Mouse (Mus musculus) cerebellum, adult 18-20 months (tissue): ENCODE results near the gene Cd3g.
"Not testable (repeated sequence)": the region's sequence is repeated elsewhere in the genome, so short reads cannot be mapped to it uniquely, and the experiment has no call there.

Source experiments
- DNase-seq, 2 experiments: peaks; one replicate each; pipeline ENCODE4 v3.0.0; 2021

The Cd3g gene

DNA sequence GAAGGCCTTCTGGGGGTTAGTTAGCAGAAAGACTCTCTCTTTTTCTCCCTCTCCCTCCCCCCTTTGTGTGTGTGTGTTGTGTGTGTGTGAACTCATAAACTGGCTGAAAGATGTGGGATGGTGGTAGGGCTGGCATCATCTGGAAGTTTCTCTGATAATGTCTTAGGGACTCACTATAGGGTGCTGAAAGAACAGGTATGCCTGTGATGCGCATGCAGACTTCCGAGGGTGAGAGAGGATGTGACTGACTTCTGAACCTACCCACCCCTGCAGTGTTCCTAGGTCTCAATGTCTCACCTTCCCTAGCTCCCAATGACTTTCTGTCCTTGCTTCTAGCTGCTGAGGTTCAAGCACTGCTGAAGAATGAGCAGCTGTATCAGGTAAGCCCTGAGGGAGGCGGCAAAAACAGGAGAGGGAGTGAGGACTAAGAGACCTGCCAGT, 5.5 kb upstream of the Cd3g start:
- no peak for DNase-seq

DNA sequence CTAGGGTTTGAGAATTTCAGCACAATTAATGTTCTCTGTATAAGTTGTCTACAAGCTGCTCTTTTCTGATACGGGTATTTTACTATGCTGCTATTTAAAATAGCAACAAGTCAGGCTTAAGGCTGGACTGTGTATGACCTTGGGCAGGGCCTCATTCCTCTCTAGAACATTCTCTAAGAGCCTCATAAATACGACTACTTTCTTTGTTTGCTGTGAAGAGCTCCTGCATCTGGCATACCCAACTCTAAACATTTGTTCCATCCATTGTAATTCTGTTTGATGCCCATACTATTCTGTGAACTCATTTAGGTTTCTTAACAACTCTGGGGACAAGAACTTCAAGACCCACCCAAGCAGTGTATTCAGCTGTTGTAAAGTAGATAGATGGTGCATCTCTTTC, 2.8 kb upstream of the Cd3g start:
- DNase-seq: no peak

DNA sequence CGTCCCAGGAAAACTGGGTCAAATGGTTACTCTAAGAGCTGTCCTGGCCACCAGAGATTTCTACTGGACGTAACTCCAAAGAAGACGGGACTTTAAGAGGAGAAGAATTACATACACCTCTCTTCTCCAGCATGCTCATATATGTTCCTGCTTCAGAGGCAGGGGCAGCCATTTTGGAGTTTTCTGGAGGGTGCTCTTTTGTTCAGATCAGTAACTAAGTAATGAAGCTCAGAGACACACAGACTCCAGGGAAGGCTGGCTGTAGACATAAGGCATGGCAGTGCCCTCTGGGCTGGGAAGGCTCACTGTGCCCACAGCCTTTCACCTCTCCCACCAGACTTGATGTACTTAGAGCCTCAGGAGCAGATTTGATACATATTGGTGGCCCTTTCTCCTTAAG, 2.3 kb upstream of the Cd3g start:
- no peak for DNase-seq

GRCm38 (mm10) chr9:44982081-44982480, 1.9 kb upstream of the Cd3g start:
- DNase-seq: no peak

GRCm38 (mm10) chr9:44981676-44982075, 1.4 kb upstream of the Cd3g start, which contains the start of gene Cd3d:
Cd3d (plus strand) TSS chr9:44981786.
- no peak for DNase-seq

DNA sequence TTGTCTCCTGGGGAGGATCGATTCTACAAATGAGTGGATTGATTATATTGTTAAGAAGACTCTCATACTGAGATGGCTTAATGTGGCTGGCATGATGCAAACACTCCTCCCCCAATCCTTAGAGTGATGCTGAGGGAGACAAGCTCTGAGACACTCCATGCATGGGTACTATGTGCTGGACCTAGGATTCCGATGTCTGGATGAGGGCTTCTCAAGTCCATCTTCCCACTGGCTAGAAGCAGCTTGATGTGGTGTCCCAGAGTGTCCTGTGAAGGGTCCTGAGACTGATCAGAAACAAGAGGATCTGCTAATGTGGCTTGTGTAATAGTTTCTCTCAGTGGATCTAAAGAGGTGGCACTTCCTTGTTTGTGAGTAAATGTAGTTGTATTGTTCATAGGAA, 873 bp upstream of the Cd3g start:
- no peak for DNase-seq

DNA sequence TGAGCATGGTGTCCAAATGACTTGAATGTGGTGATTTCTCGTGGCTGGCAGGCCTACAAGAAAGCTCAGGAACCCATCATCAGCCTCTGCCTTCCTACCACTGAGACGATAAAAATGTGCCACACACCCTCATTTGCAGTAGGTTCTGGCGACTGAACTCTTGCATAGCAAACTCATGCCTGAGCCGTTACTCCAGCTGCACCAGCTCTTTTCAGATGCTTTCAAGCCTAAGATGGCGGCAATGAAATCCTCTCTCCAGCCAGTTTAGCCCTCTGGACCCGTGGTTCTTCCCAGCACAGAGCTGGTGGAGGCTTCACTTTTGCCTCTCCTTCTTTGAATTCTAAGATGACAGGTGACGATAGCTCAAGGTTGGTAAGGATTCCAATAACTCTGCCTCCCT, 425 bp downstream of the Cd3g start:
- no peak for DNase-seq

- no peak for DNase-seq
Observed at GRCm38 (mm10) chr9:44977813-44978212, 2.4 kb downstream of the Cd3g start.

GRCm38 (mm10) chr9:44969450-44969849, 10.8 kb downstream of the Cd3g start:
- no peak for DNase-seq

DNA sequence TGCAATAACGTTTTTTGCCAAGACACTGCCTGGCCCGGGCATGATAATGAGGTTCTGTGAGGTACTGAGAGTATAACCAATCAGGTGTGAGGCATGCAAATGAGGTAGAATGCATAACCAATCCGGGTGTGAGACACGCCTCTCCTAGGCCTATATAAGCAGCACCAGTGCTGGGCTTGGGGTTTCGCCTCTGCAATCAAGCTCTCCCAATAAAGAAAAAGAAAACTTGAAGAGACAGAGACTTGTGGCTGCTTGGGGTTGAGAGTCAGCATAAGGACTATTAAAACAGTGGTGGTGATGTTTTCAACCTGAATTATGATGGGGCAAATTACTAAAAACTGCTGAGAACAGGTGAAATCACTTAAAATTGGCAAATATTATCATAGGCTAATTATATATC, 12.5 kb downstream of the Cd3g start:
- not testable (repeated sequence) for DNase-seq

- DNase-seq: peak; percentile 87 to 91
Observed at GRCm38 (mm10) chr9:44966815-44967242, 13.4 kb downstream of the Cd3g start.

DNA sequence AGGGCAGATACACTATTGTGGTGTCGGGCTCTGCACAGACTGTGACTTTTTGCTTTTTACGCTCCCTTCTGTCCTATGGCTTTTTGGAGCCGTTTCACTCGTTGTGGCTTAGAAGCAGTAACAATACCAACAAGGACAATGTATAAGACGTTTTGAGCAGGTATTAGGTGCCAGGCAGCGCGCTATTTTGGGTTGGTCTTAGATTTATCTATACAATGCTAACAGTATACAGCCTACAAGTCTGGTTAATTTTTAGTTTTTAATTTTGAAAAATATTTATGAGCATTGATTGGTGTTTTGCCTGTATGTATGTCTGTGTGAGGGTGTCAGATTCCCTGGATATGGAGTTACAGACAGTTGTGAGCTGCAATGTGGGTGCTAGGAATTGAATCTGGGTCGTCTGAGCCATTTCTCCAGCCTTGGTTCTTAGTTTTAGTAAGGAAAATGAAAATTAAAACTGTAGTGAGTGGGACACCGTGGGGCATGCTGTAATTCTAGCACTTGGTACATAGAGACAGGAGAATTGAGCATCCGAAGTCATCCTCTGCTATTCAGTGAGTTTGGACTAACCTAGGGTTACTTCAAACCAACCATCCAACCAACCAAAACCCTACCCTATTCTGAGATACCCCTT, 14.3 kb downstream of the Cd3g start:
- peak in 1 of 2 experiments; percentile 12 for DNase-seq

DNA sequence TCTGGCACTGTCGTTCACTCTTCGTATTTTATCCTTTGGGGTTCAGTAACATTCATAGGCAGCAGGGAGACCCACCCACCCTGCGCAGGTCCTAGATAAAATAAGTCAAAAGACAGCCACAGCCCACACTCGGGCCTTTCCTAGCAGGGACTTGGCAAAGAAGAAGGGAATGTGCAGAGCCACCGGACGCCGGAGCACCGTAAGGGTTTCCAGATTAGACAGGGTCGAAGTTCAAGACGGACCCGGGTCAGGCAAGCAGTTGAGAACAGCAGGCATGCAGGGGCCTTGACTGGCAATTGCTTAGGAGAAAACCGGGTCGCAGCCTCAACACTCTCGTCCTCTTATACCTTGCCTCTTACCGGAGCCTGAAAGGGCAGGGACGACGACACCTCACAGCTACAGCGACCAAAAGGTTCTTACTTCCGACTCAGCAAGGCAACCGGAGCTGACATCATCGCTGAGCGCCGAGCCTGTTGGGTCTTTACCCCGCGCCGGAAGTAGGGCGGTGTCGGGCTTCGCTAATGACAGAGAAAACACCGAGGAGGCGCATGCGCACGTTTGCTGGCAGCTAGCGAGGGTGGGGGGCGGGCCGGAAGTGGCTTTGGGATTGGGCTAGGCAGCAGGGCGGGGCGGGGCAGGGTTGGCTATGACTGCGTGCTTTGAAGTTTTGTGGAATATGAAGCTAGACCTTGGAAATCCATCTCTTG, 15.0 kb downstream of the Cd3g start, which contains the start of gene Ube4a:
TSS of gene Ube4a (minus strand) at position 475 of the 707 bp plus-strand sequence.
- DNase-seq: peak; percentile 98 to 100

- no peak for DNase-seq
Observed at GRCm38 (mm10) chr9:44954432-44954831, 25.8 kb downstream of the Cd3g start.

- DNase-seq: no peak
Observed at GRCm38 (mm10) chr9:44947836-44948235, 32.4 kb downstream of the Cd3g start.

GRCm38 (mm10) chr9:44946185-44946695, 34.0 kb downstream of the Cd3g start:
- no peak for DNase-seq

DNA sequence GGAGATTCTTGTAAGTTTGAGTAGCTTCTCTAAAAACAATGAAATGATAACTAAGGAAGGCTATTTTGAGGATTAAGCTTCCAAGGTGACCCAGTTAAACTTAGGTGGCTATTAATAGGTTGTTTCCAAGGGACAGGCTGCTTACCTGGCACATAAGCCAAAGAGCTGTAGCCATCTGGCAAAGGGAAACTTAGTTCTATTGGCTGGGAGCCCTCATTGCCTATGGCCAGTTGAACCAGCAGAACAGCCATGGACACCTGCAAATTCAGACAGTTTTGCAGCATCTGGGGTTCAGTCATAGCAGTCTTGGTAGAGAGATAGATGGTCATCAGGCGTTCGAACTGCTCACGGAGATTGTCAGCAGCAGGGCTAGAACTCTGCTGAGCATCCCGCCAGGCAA, 37.8 kb downstream of the Cd3g start:
- peak; percentile 79 to 83 for DNase-seq

DNA sequence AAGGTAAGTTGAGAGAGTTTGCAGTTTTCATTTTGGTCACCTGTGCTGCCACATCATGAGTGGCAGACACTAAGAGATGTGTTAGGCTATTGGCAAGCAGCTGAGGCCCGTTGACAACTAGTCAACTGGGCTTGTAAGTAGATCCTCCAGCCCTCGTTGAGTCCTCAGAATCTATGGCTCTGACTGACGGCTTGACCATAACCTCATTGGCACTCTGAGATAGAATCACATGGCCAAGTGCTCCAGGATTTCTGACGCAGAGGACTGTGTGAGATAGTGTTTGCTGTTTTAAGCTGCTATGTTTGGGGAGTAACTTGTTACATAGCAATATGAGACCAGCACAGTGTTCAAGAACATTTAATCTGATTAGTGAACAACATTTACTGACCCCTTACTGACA, 38.5 kb downstream of the Cd3g start:
- peak in 1 of 2 experiments; percentile 30 for DNase-seq

DNA sequence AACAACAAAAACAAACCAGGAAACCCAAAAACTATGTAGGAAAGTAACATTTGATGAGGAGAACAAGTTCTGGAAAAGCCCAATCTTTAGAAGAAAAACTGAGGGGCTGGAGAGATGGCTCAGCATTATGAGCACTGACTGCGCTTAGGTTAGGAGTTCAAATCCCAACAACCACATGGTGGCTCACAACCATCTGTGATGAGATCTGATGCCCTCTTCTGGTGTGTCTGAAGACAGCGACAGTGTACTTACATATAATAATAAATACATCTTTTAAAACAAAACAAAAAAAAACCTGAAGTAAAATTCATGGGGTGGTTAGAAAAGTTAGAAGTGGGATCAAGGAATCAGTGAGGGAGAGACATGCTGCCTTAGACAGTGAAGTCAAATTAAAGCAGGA, 58.7 kb downstream of the Cd3g start:
- no peak for DNase-seq

- DNase-seq: peak in 1 of 2 experiments; percentile 67
Observed at GRCm38 (mm10) chr9:44921123-44921468, 59.1 kb downstream of the Cd3g start.

DNA sequence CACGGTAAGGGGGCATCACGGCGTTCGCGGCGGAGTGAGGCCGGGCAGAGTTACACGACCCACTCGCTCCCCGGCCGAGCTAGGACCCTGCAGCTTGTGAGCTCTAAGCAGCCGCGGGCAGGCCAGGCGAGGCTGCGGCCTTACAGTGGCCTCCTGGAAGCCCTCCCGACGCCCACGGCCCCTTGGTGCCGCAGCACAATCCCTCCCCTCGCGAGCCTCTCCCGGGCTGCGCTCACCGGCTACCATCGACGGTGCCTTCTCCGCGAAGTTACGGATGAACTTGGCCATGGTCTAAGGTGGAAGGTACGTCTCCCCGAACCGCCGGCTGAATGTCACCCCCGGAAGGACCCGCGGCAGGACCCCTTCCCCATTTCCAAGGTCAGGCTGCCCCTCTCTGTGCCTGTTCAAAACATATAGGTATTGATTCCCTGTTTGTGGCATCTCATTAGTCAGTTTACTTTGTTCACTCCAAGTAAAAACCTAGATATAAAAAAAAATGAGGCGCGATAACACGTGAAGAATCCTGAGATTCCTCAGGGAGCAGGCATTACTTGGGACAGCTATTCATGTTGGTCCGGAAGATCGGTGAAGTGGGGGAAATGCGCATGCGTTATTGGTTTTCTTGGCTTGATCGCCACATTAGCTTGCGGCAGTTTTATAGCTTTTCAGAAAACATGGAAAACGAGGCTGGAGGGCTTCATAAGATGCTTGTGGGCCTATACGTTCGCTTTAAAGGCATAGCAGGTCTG, 59.7 kb downstream of the Cd3g start, which contains the start of gene Atp5l:
TSS of gene Atp5l (minus strand) at position 369 of the 749 bp plus-strand sequence.
- peak; percentile 82 to 88 for DNase-seq

DNA sequence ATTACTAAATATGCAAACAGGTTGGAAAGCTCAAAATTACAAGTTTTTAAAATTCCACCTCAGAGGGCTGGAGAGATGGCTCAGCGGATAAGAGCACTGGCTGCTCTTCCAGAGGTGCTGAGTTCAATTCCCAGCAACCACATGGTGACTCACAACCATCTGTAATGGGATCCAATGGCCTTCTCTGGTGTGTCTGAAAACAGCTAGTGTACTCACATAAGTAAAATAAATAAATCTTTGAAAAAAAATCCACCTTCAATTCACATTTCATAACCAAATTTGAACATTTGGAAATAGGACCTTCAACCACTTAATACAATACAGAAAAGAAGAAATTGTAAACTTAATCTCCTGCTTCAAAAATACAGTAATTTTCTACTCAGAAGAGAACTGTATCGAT, 60.6 kb downstream of the Cd3g start:
- DNase-seq: no peak
